32 mouse cellular contexts compared by ENCODE assay signal in the genomic region with DNA sequence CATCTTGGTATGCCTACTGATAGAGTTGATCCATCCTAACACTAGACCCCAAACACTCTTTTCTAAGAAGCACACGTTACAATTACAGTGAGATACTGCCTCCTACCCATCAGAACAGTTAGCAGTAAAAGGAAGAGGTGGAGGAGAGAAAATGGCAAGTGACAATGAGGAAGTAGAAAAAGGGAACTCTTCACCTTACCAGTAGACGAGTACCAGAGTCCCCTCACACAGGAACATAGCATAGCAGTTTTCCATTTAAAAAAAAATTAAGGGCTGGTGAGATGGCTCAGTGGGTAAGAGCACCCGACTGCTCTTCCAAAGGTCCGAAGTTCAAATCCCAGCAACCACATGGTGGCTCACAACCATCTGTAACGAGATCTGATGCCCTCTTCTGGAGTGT. TPM values are rescaled to one million over a fixed set of nuclear protein-coding genes. Genes with fewer than 3 reads are reported as not detected.
"Had no signal": no experiment of that assay in that cellular context is flagged by ENCODE, and none has a peak within 500 bp of the region (broad histone marks: within the 10 kb centered on the region; RNA-seq: fewer than 3 reads in every experiment).

No protein-coding gene starts in this region.

RNA-seq across cellular contexts. Expression of gene Cxcr2, which starts 5.8 kb away (rescaled TPM):
- total RNA-seq: gastrocnemius, adult 18-20 months; gastrocnemius, adult 8-10 months; gastrocnemius, postnatal 14 days; gastrocnemius, postnatal 36 days; layer of hippocampus, adult 2 months; layer of hippocampus, postnatal 25 days; left cerebral cortex, adult 2 months had no signal
- polyA plus RNA-seq: heart, embryonic 13.5 days; hindbrain, embryonic 12.5 days; kidney, embryonic 14.5 days had no signal

RNA-seq across cellular contexts. Expression of gene Rufy4, which starts 34.3 kb away (rescaled TPM):
- total RNA-seq: gastrocnemius, adult 8-10 months; layer of hippocampus, postnatal 25 days; left cerebral cortex, postnatal 36 days had no signal
- polyA plus RNA-seq: inflammation-experienced regulatory T-cells, adult 6 months; intestine, postnatal 0 days; kidney, embryonic 14.5 days; liver, embryonic 15.5 days had no signal

RNA-seq across cellular contexts. Expression of gene Cxcr1, which starts 34.8 kb away (rescaled TPM):
- total RNA-seq: gastrocnemius, adult 18-20 months; gastrocnemius, adult 8-10 months; gastrocnemius, postnatal 14 days; gastrocnemius, postnatal 36 days; heart, adult 2 months; heart, postnatal 14 days; heart, postnatal 36 days; layer of hippocampus, adult 2 months; layer of hippocampus, postnatal 10 days; layer of hippocampus, postnatal 25 days; left cerebral cortex, adult 2 months; left cerebral cortex, postnatal 14 days; left cerebral cortex, postnatal 36 days had no signal
- polyA plus RNA-seq: gonadal fat pad, adult 2 months; heart, adult 2 months; heart, embryonic 11.5 days; heart, embryonic 13.5 days; heart, embryonic 15.5 days; heart, postnatal 0 days; hindbrain, embryonic 10.5 days; hindbrain, embryonic 12.5 days; hindbrain, embryonic 14.5 days; hindbrain, embryonic 16.5 days; inflammation-experienced regulatory T-cells, adult 6 months; intestine, embryonic 15.5 days; intestine, postnatal 0 days; kidney, embryonic 14.5 days; kidney, embryonic 16.5 days; limb, embryonic 12.5 days; limb, embryonic 14.5 days; liver, embryonic 11.5 days; liver, embryonic 13.5 days; liver, embryonic 15.5 days had no signal
